Mouse (Mus musculus) limb, embryonic 13.5 days (tissue): ENCODE data around the gene Fam110c. TPM values are rescaled to one million over a fixed set of nuclear protein-coding genes. Genes with fewer than 3 reads are reported as not detected.
"Not testable (repeated sequence)": the region's sequence is repeated elsewhere in the genome, so short reads cannot be mapped to it uniquely, and the experiment has no call there.

Experiments
- ATAC-seq: fragments of 200-750 bp; cut with Nextera tagmentation; 2 replicates; pipeline ENCODE4 v1.8.0; 2017; ENCODE audit warnings: low read depth, moderate number of reproducible peaks, moderate TSS enrichment; ENCODE audit not compliant: low FRiP score
- H3K27ac ChIP-seq: fragments of 300-500 bp; sonication (generic); 2 replicates; pipeline ENCODE4 v1.5.1; 2015; ENCODE audit warnings: inconsistent platforms, mild to moderate bottlenecking, moderate library complexity
- H3K27me3 ChIP-seq: fragments of 300-500 bp; sonication (generic); 2 replicates; pipeline ENCODE4 v1.6.1; 2015; ENCODE audit warnings: mild to moderate bottlenecking, inconsistent platforms
- H3K36me3 ChIP-seq: fragments of 300-500 bp; sonication (generic); 2 replicates; pipeline ENCODE4 v1.6.1; 2015; ENCODE audit warnings: inconsistent platforms, mild to moderate bottlenecking, moderate library complexity
- H3K4me1 ChIP-seq: fragments of 300-500 bp; sonication (generic); 2 replicates; pipeline ENCODE4 v1.6.1; 2015; ENCODE audit warnings: inconsistent platforms
- H3K4me2 ChIP-seq: fragments of 300-500 bp; sonication (generic); replicated peaks from 2 replicates; pipeline ENCODE4 v1.6.1; 2015; ENCODE audit warnings: inconsistent platforms, mild to moderate bottlenecking, moderate library complexity
- H3K4me3 ChIP-seq: fragments of 300-500 bp; sonication (generic); 2 replicates; pipeline ENCODE4 v1.5.1; 2015; ENCODE audit warnings: moderate library complexity, mild to moderate bottlenecking, inconsistent platforms
- H3K9ac ChIP-seq: fragments of 300-500 bp; sonication (generic); 2 replicates; pipeline ENCODE4 v1.6.1; 2015; ENCODE audit warnings: mild to moderate bottlenecking, inconsistent platforms
- H3K9me3 ChIP-seq: fragments of 300-500 bp; sonication (generic); 2 replicates; pipeline ENCODE4 v1.6.1; 2016; ENCODE audit warnings: inconsistent platforms
- WGBS: fragments of 180-500 bp; shearing (Covaris S2); methylation state at CpG from one replicate; pipeline ENCODE4 v1.1.7; 2015; 5-methylcytosine and 5-hydroxymethylcytosine counted together
- polyA plus RNA-seq: library from polyadenylated mRNA; unstranded; fragments of >200 nt; fragmentation: Nextera tagmentation; extraction: Ambion mirVana; gene quantifications from 2 replicates; pipeline ENCODE4 v1.2.1, GENCODE M21; 2015

Gene Fam110c
- 0.08 and 0.22 TPM in 2 replicates for polyA plus RNA-seq

- ATAC-seq, result peak; percentile 66
- 1% methylated on average over 50 of the region's 50 CpGs for WGBS
- Histone ChIP-seq H3K36me3 (no peaks in the 10 kb centered on the region), H3K27me3 (peaks cover 57% of the 10 kb centered on the region), H3K4me1 (peaks cover 20% of the 10 kb centered on the region), H3K4me3 (peak within 1 kb of the TSS; percentile 53), H3K27ac (no peak within 1 kb of the TSS), H3K4me2 (peak within 1 kb of the TSS; percentile 95), H3K9ac (peak within 1 kb of the TSS; percentile 61), H3K9me3 (no peaks in the 10 kb centered on the region)
Measured at GRCm38 (mm10) chr12:31073412-31074354, at the start of gene Fam110c. Gene Fam110c, plus strand, starts transcription at chr12:31073861.

- peaks cover 10% of the 10 kb centered on the region for H3K4me1 ChIP-seq
- H3K9me3 ChIP-seq, result no peaks in the 10 kb centered on the region
- H3K27me3 ChIP-seq, result peaks cover 7% of the 10 kb centered on the region; the same call in 1 of the 2 replicates
- ATAC-seq, result no peak; the same call in 1 of the 2 replicates
- H3K9ac ChIP-seq, result no peak overlapping the region
- H3K4me2 ChIP-seq, result 0 out of 2 replicates have a peak overlapping the region, but pooled peaks have one; percentile 9
- H3K27ac ChIP-seq, result no peak overlapping the region
- WGBS, result 5% methylated on average over 7 of the region's 7 CpGs
- no peaks in the 10 kb centered on the region for H3K36me3 ChIP-seq
- no peak overlapping the region for H3K4me3 ChIP-seq
Measured at GRCm38 (mm10) chr12:31026423-31026822, 47.2 kb upstream of the Fam110c start.

- ATAC-seq, result no peak
- H3K4me1 ChIP-seq, result no peaks in the 10 kb centered on the region
- no peak overlapping the region for H3K4me3 ChIP-seq
- no peak overlapping the region for H3K4me2 ChIP-seq
- no peaks in the 10 kb centered on the region for H3K36me3 ChIP-seq
- no peaks in the 10 kb centered on the region for H3K9me3 ChIP-seq
- H3K27ac ChIP-seq, result no peak overlapping the region
- H3K27me3 ChIP-seq, result no peaks in the 10 kb centered on the region
- H3K9ac ChIP-seq, result no peak overlapping the region
- 92% methylated on average over 4 of the region's 4 CpGs for WGBS
Measured at GRCm38 (mm10) chr12:31052066-31052465, 21.6 kb upstream of the Fam110c start.

- H3K9me3 ChIP-seq, result no peaks in the 10 kb centered on the region
- no peaks in the 10 kb centered on the region for H3K27me3 ChIP-seq
- no peak overlapping the region for H3K27ac ChIP-seq
- H3K4me2 ChIP-seq, result no peak overlapping the region
- H3K36me3 ChIP-seq, result no peaks in the 10 kb centered on the region
- no peak overlapping the region for H3K9ac ChIP-seq
- WGBS, result 78% methylated on average over 6 of the region's 6 CpGs
- H3K4me3 ChIP-seq, result no peak overlapping the region
- ATAC-seq, result no peak
- H3K4me1 ChIP-seq, result peaks cover 6% of the 10 kb centered on the region; the same call in 1 of the 2 replicates
Measured at GRCm38 (mm10) chr12:31056291-31056864, 17.3 kb upstream of the Fam110c start.

- Histone ChIP-seq H3K4me1 (peaks cover 6% of the 10 kb centered on the region; the same call in 1 of the 2 replicates), H3K36me3 (no peaks in the 10 kb centered on the region), H3K9ac (no peak overlapping the region), H3K27me3 (no peaks in the 10 kb centered on the region), H3K4me2 (no peak overlapping the region), H3K9me3 (no peaks in the 10 kb centered on the region), H3K27ac (no peak overlapping the region), H3K4me3 (no peak overlapping the region)
- WGBS, result 37% methylated on average over 8 of the region's 8 CpGs
- no peak for ATAC-seq
Measured at GRCm38 (mm10) chr12:31059393-31059853, 14.2 kb upstream of the Fam110c start.

GRCm38 (mm10) chr12:31060245-31060644 is 13.4 kb upstream of the Fam110c start:
- Histone ChIP-seq H3K9ac (no peak overlapping the region), H3K9me3 (no peaks in the 10 kb centered on the region), H3K4me1 (peaks cover 6% of the 10 kb centered on the region; the same call in 1 of the 2 replicates), H3K4me2 (no peak overlapping the region), H3K4me3 (no peak overlapping the region), H3K27ac (no peak overlapping the region), H3K36me3 (no peaks in the 10 kb centered on the region), H3K27me3 (no peaks in the 10 kb centered on the region)
- ATAC-seq, result no peak
- 61% methylated on average over 8 of the region's 8 CpGs for WGBS

- peaks cover 20% of the 10 kb centered on the region for H3K4me1 ChIP-seq
- no peak for ATAC-seq
- H3K9me3 ChIP-seq, result no peaks in the 10 kb centered on the region
- no peak overlapping the region for H3K9ac ChIP-seq
- H3K27ac ChIP-seq, result no peak overlapping the region
- peaks cover 46% of the 10 kb centered on the region for H3K27me3 ChIP-seq
- no peak overlapping the region for H3K4me2 ChIP-seq
- H3K4me3 ChIP-seq, result no peak overlapping the region
- no peaks in the 10 kb centered on the region for H3K36me3 ChIP-seq
- WGBS, result 81% methylated on average over 5 of the region's 5 CpGs
Measured at GRCm38 (mm10) chr12:31071222-31071621, 2.4 kb upstream of the Fam110c start.

GRCm38 (mm10) chr12:31074355-31074786 is 710 bp downstream of the Fam110c start:
- 1% methylated on average over 18 of the region's 18 CpGs for WGBS
- Histone ChIP-seq H3K4me2 (peak overlapping the region; percentile 95), H3K4me3 (peak overlapping the region; percentile 53), H3K4me1 (peaks cover 20% of the 10 kb centered on the region), H3K9ac (peak overlapping the region; percentile 61), H3K27me3 (peaks cover 57% of the 10 kb centered on the region)
- H3K27ac ChIP-seq, H3K9me3 ChIP-seq, H3K36me3 ChIP-seq: not testable (repeated sequence)
- ATAC-seq, result 0 out of 2 replicates have a peak, but pooled peaks have one; percentile 28

GRCm38 (mm10) chr12:31074839-31075538 is 1.3 kb downstream of the Fam110c start:
- H3K4me3 ChIP-seq, result peak overlapping the region; percentile 39
- peak overlapping the region; percentile 25; the same call in 1 of the 2 replicates for H3K9ac ChIP-seq
- no peak overlapping the region for H3K27ac ChIP-seq
- H3K27me3 ChIP-seq, result peaks cover 57% of the 10 kb centered on the region
- no peaks in the 10 kb centered on the region for H3K36me3 ChIP-seq
- no peaks in the 10 kb centered on the region for H3K9me3 ChIP-seq
- peak overlapping the region; percentile 95 for H3K4me2 ChIP-seq
- H3K4me1 ChIP-seq, result peaks cover 20% of the 10 kb centered on the region
- ATAC-seq, result peak; percentile 11; the same call in 1 of the 2 replicates
- WGBS, result 1% methylated on average over 24 of the region's 24 CpGs

GRCm38 (mm10) chr12:31077020-31077419 is 3.4 kb downstream of the Fam110c start:
- H3K9ac ChIP-seq, result no peak overlapping the region
- no peak overlapping the region for H3K27ac ChIP-seq
- peaks cover 49% of the 10 kb centered on the region for H3K27me3 ChIP-seq
- no peak for ATAC-seq
- H3K36me3 ChIP-seq, result no peaks in the 10 kb centered on the region
- no peak overlapping the region for H3K4me3 ChIP-seq
- no peaks in the 10 kb centered on the region for H3K9me3 ChIP-seq
- peaks cover 20% of the 10 kb centered on the region for H3K4me1 ChIP-seq
- no peak overlapping the region for H3K4me2 ChIP-seq
- 67% methylated on average over 7 of the region's 7 CpGs for WGBS

- ATAC-seq, result no peak
- H3K27me3 ChIP-seq, result peaks cover 39% of the 10 kb centered on the region
- H3K9ac ChIP-seq, result no peak overlapping the region
- H3K4me1 ChIP-seq, result peaks cover 20% of the 10 kb centered on the region
- H3K4me3 ChIP-seq, result no peak overlapping the region
- no peaks in the 10 kb centered on the region for H3K36me3 ChIP-seq
- H3K4me2 ChIP-seq, result no peak overlapping the region
- no peaks in the 10 kb centered on the region for H3K9me3 ChIP-seq
- 67% methylated on average over 4 of the region's 4 CpGs for WGBS
- no peak overlapping the region for H3K27ac ChIP-seq
Measured at GRCm38 (mm10) chr12:31078030-31078429, 4.4 kb downstream of the Fam110c start.
